Mouse (Mus musculus) layer of hippocampus, adult 9-10 months (tissue): Measurements from ENCODE around the gene Leo1.

Experiments
- DNase-seq: peaks from one replicate; pipeline ENCODE4 v3.0.0; 2022; ENCODE audit warnings: low spot score

Leo1 gene

GRCm38 (mm10) chr9:75440796-75441666, at the start of gene Leo1:
TSS of gene Leo1 (plus strand) at chr9:75441524.
- DNase-seq, result peak; percentile 77

- DNase-seq, result no peak
Measured at GRCm38 (mm10) chr9:75393251-75393650, 48.1 kb upstream of the Leo1 start.

- DNase-seq, result no peak
Measured at GRCm38 (mm10) chr9:75395971-75396370, 45.4 kb upstream of the Leo1 start.

GRCm38 (mm10) chr9:75399069-75399468, 42.3 kb upstream of the Leo1 start:
- no peak for DNase-seq

- no peak for DNase-seq
Measured at GRCm38 (mm10) chr9:75400639-75401038, 40.7 kb upstream of the Leo1 start.

GRCm38 (mm10) chr9:75401593-75402504, 39.5 kb upstream of the Leo1 start:
- DNase-seq, result no peak

- DNase-seq, result no peak
Measured at GRCm38 (mm10) chr9:75403520-75403919, 37.8 kb upstream of the Leo1 start.

- DNase-seq, result no peak
Measured at GRCm38 (mm10) chr9:75406121-75406520, 35.2 kb upstream of the Leo1 start.

GRCm38 (mm10) chr9:75407803-75408202, 33.5 kb upstream of the Leo1 start:
- DNase-seq, result no peak

GRCm38 (mm10) chr9:75408204-75408826, 33.0 kb upstream of the Leo1 start:
- DNase-seq, result no peak

- DNase-seq, result no peak
Measured at GRCm38 (mm10) chr9:75409031-75409851, 32.1 kb upstream of the Leo1 start.

GRCm38 (mm10) chr9:75409852-75410378, 31.4 kb upstream of the Leo1 start, which contains the start of gene Mapk6:
TSS of gene Mapk6 (minus strand) at chr9:75410005.
- DNase-seq, result peak; percentile 92

GRCm38 (mm10) chr9:75410868-75411487, 30.3 kb upstream of the Leo1 start:
- no peak for DNase-seq

GRCm38 (mm10) chr9:75411584-75411983, 29.7 kb upstream of the Leo1 start:
- DNase-seq, result no peak

- no peak for DNase-seq
Measured at GRCm38 (mm10) chr9:75413206-75413605, 28.1 kb upstream of the Leo1 start.

- DNase-seq, result no peak
Measured at GRCm38 (mm10) chr9:75414204-75414603, 27.1 kb upstream of the Leo1 start.

GRCm38 (mm10) chr9:75422251-75422691, 19.1 kb upstream of the Leo1 start:
- DNase-seq, result no peak

- DNase-seq, result no peak
Measured at GRCm38 (mm10) chr9:75423683-75424082, 17.6 kb upstream of the Leo1 start.

GRCm38 (mm10) chr9:75424358-75425150, 16.8 kb upstream of the Leo1 start:
- no peak for DNase-seq
